Mouse (Mus musculus) lung, embryonic 14.5 days (tissue): ENCODE measurements around the gene Itgae. TPM values are rescaled to one million over a fixed set of nuclear protein-coding genes. Genes with fewer than 3 reads are reported as not detected.

Experiments used
- ATAC-seq: fragments of 200-750 bp; cut with Nextera tagmentation; 2 replicates; pipeline ENCODE4 v1.8.0; 2017; ENCODE audit warnings: mild to moderate bottlenecking, moderate TSS enrichment, moderate library complexity; ENCODE audit not compliant: insufficient read depth
- DNase-seq: peaks from one replicate; pipeline ENCODE4 v3.0.0-alpha.2; 2015
- H3K27ac ChIP-seq: fragments of 300-500 bp; sonication (generic); 2 replicates; pipeline ENCODE4 v1.5.1; 2014; ENCODE audit warnings: low read depth, mild to moderate bottlenecking, moderate library complexity
- H3K27me3 ChIP-seq: fragments of 300-500 bp; sonication (generic); 2 replicates; pipeline ENCODE4 v1.6.1; 2014; ENCODE audit warnings: low read length, control low read depth; ENCODE audit not compliant: insufficient read depth
- H3K36me3 ChIP-seq: fragments of 300-500 bp; sonication (generic); 2 replicates; pipeline ENCODE4 v1.6.1; 2014; ENCODE audit warnings: control low read depth; ENCODE audit not compliant: insufficient read depth
- H3K4me1 ChIP-seq: fragments of 300-500 bp; sonication (generic); 2 replicates; pipeline ENCODE4 v1.6.1; 2014; ENCODE audit warnings: antibody characterized with exemption, control low read depth; ENCODE audit not compliant: insufficient read depth
- H3K4me2 ChIP-seq: fragments of 300-500 bp; sonication (generic); 2 replicates; pipeline ENCODE4 v1.6.1; 2014; ENCODE audit warnings: mild to moderate bottlenecking
- H3K4me3 ChIP-seq: fragments of 300-500 bp; sonication (generic); 2 replicates; pipeline ENCODE4 v1.5.1; 2014; ENCODE audit warnings: low read depth, low read length
- H3K9ac ChIP-seq: fragments of 300-500 bp; sonication (generic); 2 replicates; pipeline ENCODE4 v1.6.1; 2014
- H3K9me3 ChIP-seq: fragments of 300-500 bp; sonication (generic); 2 replicates; pipeline ENCODE4 v1.6.1; 2016; ENCODE audit warnings: low read depth, low read length, control low read depth
- CTCF ChIP-seq: IDR thresholded peaks from 2 replicates; pipeline ENCODE4 v1.5.1; 2016; ENCODE audit warnings: antibody characterized with exemption, low read depth
- WGBS: fragments of 180-500 bp; shearing (Covaris S2); extraction: QIAGEN DNeasy Blood & Tissue Kit; methylation state at CpG from one replicate; pipeline ENCODE4 v1.1.7; 2014; 5-methylcytosine and 5-hydroxymethylcytosine counted together
- polyA plus RNA-seq: library from polyadenylated mRNA; unstranded; fragments of >200 nt; fragmentation: Nextera tagmentation; extraction: Ambion mirVana; gene quantifications from 2 replicates; pipeline ENCODE4 v1.2.1, GENCODE M21; 2014

Itgae gene
- polyA plus RNA-seq, 1 experiment from 2014 or later, result 0.38 TPM

DNA sequence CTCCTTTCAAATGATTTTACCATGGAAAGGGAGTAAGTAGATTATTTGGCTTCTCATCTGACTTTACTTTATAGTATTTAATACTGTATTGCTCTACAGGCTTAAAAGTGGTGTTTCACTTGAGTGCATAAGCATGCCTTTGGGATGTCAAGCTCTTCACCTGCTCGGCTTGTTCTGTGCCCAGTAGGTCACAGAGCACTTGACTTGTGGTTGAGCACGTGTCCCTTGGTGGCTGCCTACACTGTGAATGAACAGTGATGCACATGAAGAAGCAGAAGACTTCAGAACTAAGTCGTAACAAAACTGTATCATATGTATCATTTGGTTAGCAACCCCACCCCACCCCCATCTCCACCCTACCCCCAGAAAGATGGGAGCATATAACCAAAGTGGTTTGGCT lies 10.1 kb upstream of the Itgae start:
- WGBS, result 80% methylated on average over 3 of the region's 3 CpGs
- no peak for DNase-seq
- TF ChIP-seq CTCF, result no peak
- Histone ChIP-seq H3K9ac (no peak overlapping the region), H3K4me3 (no peak overlapping the region), H3K4me2 (no peak overlapping the region), H3K27ac (no peak overlapping the region), H3K36me3 (peaks cover 72% of the 10 kb centered on the region), H3K9me3 (no peaks in the 10 kb centered on the region), H3K4me1 (no peaks in the 10 kb centered on the region), H3K27me3 (no peaks in the 10 kb centered on the region)
- ATAC-seq, result no peak

DNA sequence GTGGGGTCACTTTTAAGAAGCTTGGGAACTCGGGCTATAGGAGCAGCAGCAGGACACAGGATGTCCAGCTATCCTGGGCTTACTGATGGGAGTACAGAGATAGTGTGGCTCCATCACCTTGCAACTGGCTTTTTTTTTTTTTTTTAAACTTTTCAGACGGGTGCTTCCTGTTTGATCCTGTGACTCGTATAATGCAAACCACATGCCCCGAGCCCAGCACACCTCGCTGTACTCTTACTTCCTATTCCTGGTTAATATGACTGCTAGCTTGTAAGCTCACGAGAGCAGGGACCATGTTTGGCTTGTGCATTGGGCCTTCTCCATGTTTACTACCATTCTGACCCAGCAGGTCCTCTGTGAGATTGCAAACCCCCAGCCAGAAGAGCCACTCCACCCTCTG lies 6.1 kb upstream of the Itgae start:
- Histone ChIP-seq H3K36me3 (peaks cover 34% of the 10 kb centered on the region), H3K9me3 (no peaks in the 10 kb centered on the region), H3K4me1 (no peaks in the 10 kb centered on the region), H3K4me2 (no peak overlapping the region), H3K27me3 (no peaks in the 10 kb centered on the region), H3K27ac (no peak overlapping the region), H3K9ac (no peak overlapping the region), H3K4me3 (no peak overlapping the region)
- ATAC-seq, result no peak; the same call in 1 of the 2 replicates
- TF ChIP-seq CTCF, result no peak
- 67% methylated on average over 6 of the region's 6 CpGs for WGBS
- DNase-seq, result no peak

DNA sequence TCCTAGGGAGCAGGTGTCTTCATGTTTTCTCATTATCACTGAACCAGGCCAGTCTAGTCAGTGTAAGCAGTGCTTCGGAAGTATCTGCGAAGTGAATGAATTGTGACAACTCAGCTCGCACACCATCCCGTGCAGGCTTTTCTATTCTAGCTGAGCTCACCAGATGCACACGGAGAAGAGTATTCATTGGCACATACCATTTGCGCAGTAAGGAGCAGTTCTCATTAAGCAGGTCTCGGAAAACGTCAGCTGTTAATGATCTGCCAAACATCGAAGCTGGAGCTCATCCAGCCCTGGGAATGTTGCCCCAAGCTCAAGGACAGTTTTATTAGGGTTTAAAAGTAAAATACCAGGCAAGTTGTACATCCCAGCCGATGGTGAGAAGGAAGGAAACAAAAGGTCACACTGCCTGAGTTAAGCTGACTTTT lies 5.6 kb upstream of the Itgae start:
- Histone ChIP-seq H3K4me1 (no peaks in the 10 kb centered on the region), H3K4me2 (no peak overlapping the region), H3K27me3 (no peaks in the 10 kb centered on the region), H3K9ac (no peak overlapping the region), H3K27ac (peak overlapping the region; percentile 6; the same call in 1 of the 2 replicates), H3K4me3 (no peak overlapping the region), H3K36me3 (peaks cover 30% of the 10 kb centered on the region), H3K9me3 (no peaks in the 10 kb centered on the region)
- TF ChIP-seq CTCF, result no peak
- ATAC-seq, result peak; percentile 60
- DNase-seq, result peak; percentile 68
- 59% methylated on average over 10 of the region's 10 CpGs for WGBS

DNA sequence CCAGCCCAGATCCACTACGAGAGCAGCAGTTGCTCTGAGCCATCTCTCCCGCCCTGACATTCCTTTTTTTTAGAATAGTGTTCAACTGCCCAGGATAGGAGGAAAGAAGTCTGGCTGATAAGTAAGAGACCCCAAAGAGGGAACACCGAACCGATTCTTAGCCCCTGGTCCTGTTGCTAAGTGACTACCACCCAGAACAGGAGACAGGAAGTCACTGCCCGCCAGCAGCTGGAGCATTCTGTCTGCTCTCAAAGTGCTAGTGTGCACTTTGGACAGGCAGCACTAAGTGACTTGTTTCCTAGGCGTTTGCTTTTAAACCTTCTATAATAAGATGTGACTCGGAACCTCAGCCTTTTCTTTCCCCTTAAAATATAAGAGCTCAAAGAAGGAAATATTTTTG lies 5.0 kb upstream of the Itgae start:
- H3K4me2 ChIP-seq, result no peak overlapping the region
- no peak overlapping the region for H3K4me3 ChIP-seq
- no peaks in the 10 kb centered on the region for H3K4me1 ChIP-seq
- ATAC-seq, result no peak
- peak; percentile 30 for DNase-seq
- H3K27me3 ChIP-seq, result no peaks in the 10 kb centered on the region
- peak overlapping the region; percentile 6; the same call in 1 of the 2 replicates for H3K27ac ChIP-seq
- H3K9ac ChIP-seq, result no peak overlapping the region
- 56% methylated on average over 7 of the region's 7 CpGs for WGBS
- H3K36me3 ChIP-seq, result peaks cover 28% of the 10 kb centered on the region
- TF ChIP-seq CTCF, result no peak
- no peaks in the 10 kb centered on the region for H3K9me3 ChIP-seq

DNA sequence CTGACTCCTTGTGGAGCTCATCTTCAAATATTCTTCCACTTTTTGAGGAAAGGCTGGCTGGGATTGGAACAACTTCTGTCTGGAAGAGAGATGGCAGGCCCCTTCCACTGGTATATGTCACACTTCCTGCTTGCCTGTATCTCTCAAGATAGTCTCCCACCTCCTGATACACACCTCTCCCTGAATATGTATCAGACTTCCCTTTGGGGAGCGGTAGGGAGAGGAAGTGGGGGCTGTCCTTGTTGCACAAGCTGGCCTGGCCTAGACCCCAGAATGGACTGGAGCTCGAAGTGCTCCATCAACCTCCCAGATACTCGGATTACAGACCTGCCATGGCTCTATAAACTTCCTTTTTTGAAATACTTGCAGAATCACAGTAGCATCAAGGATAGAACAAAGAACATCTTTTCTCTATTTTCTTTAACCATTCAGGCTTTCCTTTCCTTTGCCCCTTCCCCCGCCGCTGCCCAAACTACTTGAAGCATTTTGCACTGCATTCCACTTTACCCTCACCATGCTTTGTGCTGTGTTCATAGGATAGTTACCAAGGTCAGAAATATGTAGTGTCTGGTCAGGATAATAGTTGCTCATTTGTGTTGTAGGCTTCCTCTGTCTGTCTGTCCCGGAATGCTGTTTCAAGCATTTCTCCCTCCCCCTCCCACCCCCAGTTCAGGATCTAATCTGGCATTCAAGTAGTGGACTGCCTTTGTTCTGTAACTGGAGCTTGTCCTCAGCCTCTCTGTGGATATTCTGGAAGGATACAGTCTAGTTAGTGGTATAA lies 2.5 kb upstream of the Itgae start:
- ATAC-seq (no peak), DNase-seq (no peak)
- Histone ChIP-seq H3K27ac (no peak overlapping the region), H3K9me3 (no peaks in the 10 kb centered on the region), H3K4me1 (no peaks in the 10 kb centered on the region), H3K4me2 (no peak overlapping the region), H3K9ac (no peak overlapping the region), H3K36me3 (peaks cover 8% of the 10 kb centered on the region; the same call in 1 of the 2 replicates), H3K4me3 (no peak overlapping the region), H3K27me3 (no peaks in the 10 kb centered on the region)
- TF ChIP-seq CTCF, result no peak
- WGBS, result 48% methylated on average over 6 of the region's 6 CpGs

DNA sequence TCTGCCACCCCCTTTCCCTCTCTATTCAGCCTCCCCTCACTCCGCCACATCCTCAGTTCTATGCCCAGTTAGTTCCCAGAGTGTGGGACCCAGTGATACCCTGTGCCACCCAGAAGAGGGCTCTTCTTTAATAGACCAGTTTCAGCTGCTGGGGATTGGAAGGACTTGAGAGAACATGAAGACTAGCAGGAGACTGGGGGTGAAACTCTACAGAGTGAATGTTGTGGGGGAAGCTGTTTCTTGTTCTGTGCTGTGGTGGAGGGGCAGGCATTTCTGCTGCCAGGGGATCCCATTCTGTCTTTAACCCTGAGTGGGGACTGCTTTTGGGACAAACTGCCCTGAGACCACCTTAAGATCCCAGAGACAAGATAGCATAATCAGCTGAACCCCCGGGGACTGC lies 443 bp downstream of the Itgae start:
- no peak overlapping the region for H3K27ac ChIP-seq
- no peak overlapping the region for H3K4me3 ChIP-seq
- H3K9me3 ChIP-seq, result no peaks in the 10 kb centered on the region
- H3K4me2 ChIP-seq, result no peak overlapping the region
- H3K4me1 ChIP-seq, result no peaks in the 10 kb centered on the region
- TF ChIP-seq CTCF, result no peak
- no peaks in the 10 kb centered on the region for H3K27me3 ChIP-seq
- H3K9ac ChIP-seq, result no peak overlapping the region
- WGBS, result 83% methylated on average over 2 of the region's 2 CpGs
- no peaks in the 10 kb centered on the region for H3K36me3 ChIP-seq
- ATAC-seq (no peak), DNase-seq (no peak)

DNA sequence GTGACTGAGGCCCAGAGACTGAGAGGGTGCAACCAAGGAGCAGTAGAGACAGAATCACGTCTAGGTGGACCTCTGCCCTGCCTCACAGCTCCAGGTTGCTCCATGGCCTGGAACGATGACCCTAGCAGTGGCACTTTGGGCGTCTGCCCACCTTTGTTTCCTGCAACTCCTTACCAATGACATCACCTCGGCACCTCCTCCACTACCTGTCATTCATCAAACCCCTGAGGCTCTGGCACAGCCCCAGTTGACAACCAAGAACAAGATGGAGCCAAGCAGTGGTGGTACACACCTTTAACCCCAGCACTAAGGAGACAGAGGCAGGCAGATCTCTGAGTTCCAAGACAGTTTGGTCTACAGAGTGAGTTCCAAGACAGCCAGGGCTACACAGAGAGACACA lies 1.7 kb downstream of the Itgae start:
- ATAC-seq, result no peak
- Histone ChIP-seq H3K27ac (no peak overlapping the region), H3K4me2 (no peak overlapping the region), H3K4me1 (no peaks in the 10 kb centered on the region), H3K27me3 (no peaks in the 10 kb centered on the region), H3K36me3 (no peaks in the 10 kb centered on the region), H3K9me3 (no peaks in the 10 kb centered on the region), H3K9ac (no peak overlapping the region), H3K4me3 (no peak overlapping the region)
- DNase-seq, result no peak
- 66% methylated on average over 4 of the region's 4 CpGs for WGBS
- TF ChIP-seq CTCF, result no peak
